Mouse (Mus musculus) ES-CJ7 (cell line): ENCODE results near the gene Zzef1.

Source experiments
- DNase-seq: peaks from one replicate; pipeline ENCODE4 v3.0.0; 2011; ENCODE audit warnings: low read depth, low spot score

Zzef1 gene

GRCm38 (mm10) chr11:72955339-72955974 lies 159.4 kb downstream of the Zzef1 start:
- DNase-seq, result no peak

- DNase-seq, result no peak
Measured at GRCm38 (mm10) chr11:72957318-72957717, 161.3 kb downstream of the Zzef1 start.

DNA sequence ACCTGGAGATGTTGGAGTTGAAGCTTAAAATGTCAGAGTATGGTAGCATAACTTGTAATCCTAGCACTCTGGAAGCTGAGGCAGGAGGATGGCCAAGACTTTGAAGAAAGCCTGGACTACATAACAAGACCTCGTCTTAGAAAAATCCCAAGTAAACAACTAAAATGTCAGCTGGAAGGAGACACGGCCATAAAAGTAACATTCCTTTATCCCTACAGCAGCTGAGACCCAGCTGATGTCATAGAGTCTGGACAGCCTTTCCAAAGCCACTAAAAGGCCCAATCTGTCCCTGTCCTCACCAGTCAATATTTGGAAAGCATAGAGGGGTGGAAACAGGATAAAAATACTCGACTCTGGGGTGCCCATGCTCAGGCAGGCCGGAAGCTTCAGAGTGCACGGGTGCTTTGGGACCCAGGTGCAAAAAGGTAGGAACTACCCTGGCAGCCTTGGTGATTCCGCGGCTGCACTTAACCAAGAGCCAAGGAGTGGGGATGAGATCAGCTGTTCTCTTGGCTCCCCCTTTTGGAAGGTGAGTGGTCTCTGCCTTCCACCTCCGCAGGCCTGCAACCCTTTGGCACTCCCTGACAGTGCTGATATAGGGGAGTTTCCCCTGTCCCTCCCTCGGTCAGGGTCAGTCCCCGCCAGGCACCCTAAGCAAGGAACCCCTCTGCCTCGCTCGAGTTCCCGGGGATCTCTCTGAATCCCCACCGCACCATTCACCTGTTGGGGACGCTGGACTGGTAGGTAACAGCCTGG lies 164.1 kb downstream of the Zzef1 start:
- DNase-seq, result peak; percentile 49

DNA sequence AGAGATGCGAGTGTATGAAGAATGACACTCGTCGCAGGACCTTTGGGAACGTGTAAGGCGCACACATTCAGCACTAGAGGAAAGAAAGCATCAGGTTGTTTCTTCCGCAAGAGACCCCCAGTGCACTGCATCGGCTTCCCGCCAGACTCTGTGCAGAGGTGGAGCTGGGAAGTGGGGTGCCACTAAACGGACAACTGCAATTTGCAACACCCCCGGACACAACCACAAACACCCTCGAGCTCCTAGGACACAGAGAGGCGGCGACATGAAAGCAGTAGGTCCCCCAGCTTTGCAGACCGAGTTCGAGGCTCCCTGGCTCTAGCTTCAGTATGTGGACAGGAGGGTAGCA lies 164.7 kb downstream of the Zzef1 start:
- DNase-seq, result no peak

DNA sequence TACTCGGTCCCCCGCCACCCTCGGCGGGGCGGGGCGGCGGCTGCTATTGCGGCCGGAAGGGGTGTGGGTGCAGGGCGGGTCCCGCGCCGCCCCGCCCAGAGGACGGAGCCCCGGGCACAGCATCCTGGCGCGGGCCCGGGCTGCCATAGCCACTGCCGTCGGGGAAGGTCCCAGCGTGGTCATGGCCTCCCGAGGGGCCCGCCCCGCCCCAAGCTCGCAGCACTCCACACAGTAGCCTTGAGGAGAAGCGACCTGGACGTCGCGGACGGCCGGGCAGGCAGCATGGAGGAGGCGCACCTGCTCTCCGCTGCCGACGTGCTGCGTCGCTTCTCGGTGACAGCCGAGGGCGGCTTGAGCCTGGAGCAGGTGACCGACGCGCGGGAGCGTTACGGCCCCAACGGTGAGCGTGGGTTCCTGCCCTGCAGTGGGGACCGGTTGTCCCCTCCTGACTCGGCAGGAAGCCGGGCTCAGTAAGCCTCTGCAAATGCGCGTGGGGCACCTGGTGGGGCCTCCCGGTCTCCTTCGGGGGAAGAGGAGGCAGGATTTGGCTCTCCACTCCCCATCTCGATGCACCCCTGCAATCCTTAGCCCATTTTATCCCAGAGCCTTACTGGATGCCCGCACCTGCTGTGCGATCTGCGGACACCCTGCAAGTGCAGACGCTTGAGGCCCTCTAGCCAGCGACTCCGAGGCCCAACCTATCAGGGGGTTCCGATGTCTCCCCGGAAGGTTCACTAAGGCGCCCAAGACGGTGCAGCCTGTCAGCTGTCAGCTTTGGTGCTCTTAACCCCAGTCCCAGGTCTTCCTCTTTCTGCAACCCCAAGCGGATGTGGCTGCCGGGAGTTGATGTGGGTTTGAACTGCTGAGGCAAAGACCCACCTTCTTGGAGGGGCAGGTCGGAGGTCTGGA lies 165.3 kb downstream of the Zzef1 start, which contains the start of gene Atp2a3:
Gene Atp2a3, plus strand, starts transcription at position 98 of the 909 bp plus-strand sequence.
- no peak for DNase-seq

DNA sequence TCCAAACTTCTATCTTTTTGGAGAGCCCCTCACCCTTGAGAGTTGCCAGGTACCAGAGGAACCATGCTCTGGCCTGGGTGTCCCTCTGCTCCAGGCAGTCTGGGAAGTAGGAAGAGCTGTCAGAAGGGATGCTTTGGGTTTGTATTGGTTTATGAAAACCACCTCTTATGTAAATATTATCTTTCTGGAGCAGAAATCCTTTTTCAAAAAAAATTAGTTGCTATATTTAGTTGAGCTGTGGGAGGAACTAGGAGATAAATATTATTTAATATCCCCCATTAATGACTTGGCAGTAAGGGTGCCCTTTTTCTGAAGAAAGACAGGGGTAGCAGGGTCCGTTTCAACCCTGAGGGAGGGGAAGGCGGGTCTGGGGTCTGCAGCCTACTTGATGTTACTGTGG lies 166.4 kb downstream of the Zzef1 start:
- DNase-seq, result no peak

DNA sequence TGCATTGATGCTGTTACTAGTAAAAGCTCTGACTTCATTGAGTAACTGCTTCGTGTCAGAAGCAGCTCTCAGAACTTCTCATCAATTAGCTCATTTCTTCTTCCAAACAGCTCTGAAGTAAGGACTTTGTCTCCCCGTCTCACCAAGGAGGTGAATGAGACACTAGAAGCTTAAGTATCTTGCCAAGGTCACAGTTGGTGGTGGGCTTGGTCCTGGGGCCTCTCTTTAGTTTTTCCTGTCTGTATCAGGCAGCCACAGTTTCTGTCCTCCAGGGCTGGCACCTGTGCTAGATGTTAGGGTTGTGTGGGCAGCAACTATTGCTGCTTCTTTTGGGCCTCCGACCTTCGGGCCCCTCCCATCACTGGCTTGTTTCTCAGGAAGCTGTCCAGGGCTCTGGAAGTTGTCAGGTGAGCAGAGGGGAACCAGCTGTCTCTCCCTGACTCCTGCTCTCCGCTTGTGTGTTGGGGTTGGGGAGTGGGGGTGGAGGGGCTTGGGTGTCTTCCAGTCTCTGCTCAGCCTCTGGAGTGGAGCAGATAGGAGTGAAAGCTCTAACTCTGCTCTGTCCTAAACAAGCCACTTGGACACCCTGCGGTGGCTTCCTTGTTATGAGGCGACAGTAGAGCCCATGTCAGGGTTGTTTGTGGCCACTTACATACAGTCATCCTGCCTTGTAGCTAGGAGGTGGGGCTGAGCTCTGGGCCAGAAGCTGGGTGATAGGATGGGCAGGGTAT lies 167.2 kb downstream of the Zzef1 start:
- no peak for DNase-seq

DNA sequence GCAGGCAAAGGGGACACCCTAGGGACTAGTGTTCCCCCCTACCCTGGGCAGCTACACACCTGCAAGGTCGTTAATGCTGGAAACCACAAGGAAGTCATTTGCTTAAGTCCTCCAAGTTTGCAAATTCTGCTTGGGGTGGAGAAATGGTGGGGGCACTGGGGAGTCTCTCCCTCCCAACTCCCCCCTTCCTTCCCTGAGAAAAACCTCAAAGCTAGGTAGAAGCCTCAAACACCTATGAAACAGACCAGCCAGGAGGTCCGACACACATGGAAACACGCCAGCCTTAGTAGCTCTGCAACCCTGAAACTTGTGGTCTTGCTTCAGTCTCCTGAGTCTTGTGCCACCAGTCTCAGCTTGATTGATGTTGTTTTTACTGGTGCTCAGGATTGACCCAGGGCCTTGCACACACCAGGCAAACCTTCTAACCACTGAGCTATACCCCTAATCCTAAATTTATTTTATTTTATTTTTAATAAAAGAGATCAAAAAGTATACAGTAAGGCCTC lies 167.8 kb downstream of the Zzef1 start:
- no peak for DNase-seq

GRCm38 (mm10) chr11:72974995-72975503 lies 179.0 kb downstream of the Zzef1 start:
- no peak for DNase-seq
